Mouse (Mus musculus) liver, adult 2 months (tissue): Measurements from ENCODE around the gene Cdhr3.

Experiments
- CTCF ChIP-seq: fragments of 200-500 bp; IDR thresholded peaks from 2 replicates; pipeline ENCODE4 v1.5.1; 2011; ENCODE audit warnings: low read depth, low read length, control low read depth
- POLR2A ChIP-seq: fragments of 200-500 bp; IDR thresholded peaks from 2 replicates; pipeline ENCODE4 v1.6.1; 2011; ENCODE audit warnings: low read length, control low read depth; ENCODE audit not compliant: insufficient read depth; ENCODE audit errors: extremely low read depth

- TF ChIP-seq CTCF (peak; percentile 86), POLR2A (no peak)
Observed at GRCm38 (mm10) chr12:33027093-33027492, 65.6 kb downstream of the Cdhr3 start.
